In genomic region chr3:86011833-86012232, GRCm38 (mm10) we compare ENCODE assay signal across 29 mouse cellular contexts. TPM values are rescaled to one million over a fixed set of nuclear protein-coding genes. Genes with fewer than 3 reads are reported as not detected.
A peak's percentile ranks its signal among the peaks of the same experiment; 100 is the strongest.
DNase-seq lines count a peak whose midpoint lies in the region; ATAC-seq and TF ChIP-seq lines count a peak whose summit lies in the region.
"Had no signal": no experiment of that assay in that cellular context is flagged by ENCODE, and none has a peak within 500 bp of the region (broad histone marks: within the 10 kb centered on the region; RNA-seq: fewer than 3 reads in every experiment).

No protein-coding gene starts in this region.

- H3K4me3 ChIP-seq in lung, embryonic 16.5 days (ENCODE audit: low read length): no peak overlapping the region
- H3K4me3 ChIP-seq in intestine, embryonic 16.5 days (ENCODE audit: low read length): no peak overlapping the region
- no peak overlapping the region for H3K4me3 ChIP-seq in kidney, postnatal 0 days (replicated peaks; ENCODE audit: low read depth, low read length)
- H3K4me3 ChIP-seq in small intestine, adult 2 months (ENCODE audit: low read depth, low read length): peak overlapping the region; percentile 61
- H3K4me3 ChIP-seq: embryonic facial prominence, embryonic 12.5 days; erythroblast, embryonic 14.5 days; forebrain, embryonic 12.5 days; gastrocnemius, adult 2 months; hindbrain, embryonic 15.5 days; limb, embryonic 13.5 days; liver, embryonic 12.5 days had no signal

- no peak for DNase-seq in lung, adult 18-20 months
- no peak for DNase-seq in kidney, postnatal 0 days (ENCODE audit: low spot score)
- DNase-seq in right cerebral cortex, postnatal 10 days (ENCODE audit: low spot score in 2 of 2): no peak
- DNase-seq in cerebellum, postnatal 36 days: no peak
- no peak for DNase-seq in heart, adult 9 months (ENCODE audit: low spot score in 2 of 2)
- DNase-seq: adrenal gland, postnatal 25 days; B cell, adult 2 months; cerebellum, adult 11 months; cerebellum, postnatal 10 days; gastrocnemius, adult 2 months; layer of hippocampus, adult 9-11 months; lung, adult 2 months; lung, postnatal 4 days; midbrain, embryonic 14.5 days; right cerebral cortex, postnatal 14 days; spleen, adult 18-20 months had no signal

- peak overlapping the region; percentile 49; the same call in 1 of the 2 replicates for H3K27ac ChIP-seq in lung, embryonic 16.5 days (ENCODE audit: low read length)
- no peak overlapping the region for H3K27ac ChIP-seq in intestine, embryonic 16.5 days (ENCODE audit: low read length)
- H3K27ac ChIP-seq in kidney, postnatal 0 days: 0 out of 2 replicates have a peak overlapping the region, but pooled peaks have one; percentile 25
- H3K27ac ChIP-seq in small intestine, adult 2 months (ENCODE audit: insufficient read depth, low read depth, low read length): peak overlapping the region; percentile 94
- H3K27ac ChIP-seq: embryonic facial prominence, embryonic 12.5 days; forebrain, embryonic 12.5 days; gastrocnemius, adult 2 months; hindbrain, embryonic 15.5 days; limb, embryonic 13.5 days; liver, embryonic 12.5 days had no signal

- no peak overlapping the region for H3K9ac ChIP-seq in lung, embryonic 16.5 days (ENCODE audit: low read length)
- no peak overlapping the region for H3K9ac ChIP-seq in intestine, embryonic 16.5 days (ENCODE audit: low read depth, low read length)
- no peak overlapping the region for H3K9ac ChIP-seq in kidney, postnatal 0 days (ENCODE audit: low read depth, low read length)
- H3K9ac ChIP-seq: embryonic facial prominence, embryonic 12.5 days; forebrain, embryonic 12.5 days; hindbrain, embryonic 15.5 days; limb, embryonic 13.5 days; liver, embryonic 12.5 days had no signal

- ATAC-seq in lung, embryonic 16.5 days (ENCODE audit: low read depth): no peak
- peak; percentile 64 for ATAC-seq in intestine, embryonic 16.5 days
- 0 out of 2 replicates have a peak, but pooled peaks have one; percentile 25 for ATAC-seq in kidney, postnatal 0 days (replicated peaks; ENCODE audit: low FRiP score, low read depth)
- ATAC-seq: liver, embryonic 12.5 days had no signal

- H3K9me3 ChIP-seq in lung, embryonic 16.5 days (ENCODE audit: control insufficient read depth, low read length): peaks cover 4% of the 10 kb centered on the region; the same call in 1 of the 2 replicates
- no peaks in the 10 kb centered on the region for H3K9me3 ChIP-seq in intestine, embryonic 16.5 days (ENCODE audit: control insufficient read depth, low read length)
- H3K9me3 ChIP-seq in kidney, postnatal 0 days (replicated peaks; ENCODE audit: low read length): no peaks in the 10 kb centered on the region
- H3K9me3 ChIP-seq: forebrain, embryonic 12.5 days; hindbrain, embryonic 15.5 days; liver, embryonic 12.5 days had no signal

- no peak for TF ChIP-seq POLR2A in small intestine, adult 2 months (IDR thresholded peaks at IDR 0.05; ENCODE audit: low read depth, low read length)

- TF ChIP-seq CTCF in kidney, postnatal 0 days (IDR thresholded peaks at IDR 0.05; ENCODE audit: low read depth): no peak
- TF ChIP-seq CTCF in small intestine, adult 2 months (IDR thresholded peaks at IDR 0.05; ENCODE audit: extremely low read depth, insufficient read length, insufficient replicate concordance, low read depth, low read length): no peak

- H3K36me3 ChIP-seq in lung, embryonic 16.5 days (ENCODE audit: control insufficient read depth, insufficient read depth, low read length): peaks cover 7% of the 10 kb centered on the region; the same call in 1 of the 2 replicates
- 0 out of 2 replicates have a peak, but pooled peaks cover 3% of the 10 kb centered on the region for H3K36me3 ChIP-seq in intestine, embryonic 16.5 days (ENCODE audit: control insufficient read depth, insufficient read depth, low read length)
- H3K36me3 ChIP-seq in kidney, postnatal 0 days (ENCODE audit: insufficient read depth, low read length): peaks cover 7% of the 10 kb centered on the region; the same call in 1 of the 2 replicates
- H3K36me3 ChIP-seq in small intestine, adult 2 months (ENCODE audit: control insufficient read depth, insufficient read depth, low read length): peaks cover 2% of the 10 kb centered on the region
- H3K36me3 ChIP-seq: forebrain, embryonic 12.5 days; hindbrain, embryonic 15.5 days had no signal

- H3K4me2 ChIP-seq in lung, embryonic 16.5 days (ENCODE audit: low read depth, low read length): no peak overlapping the region
- H3K4me2 ChIP-seq in intestine, embryonic 16.5 days (ENCODE audit: low read depth, low read length): no peak overlapping the region
- H3K4me2 ChIP-seq in kidney, postnatal 0 days (ENCODE audit: low read length): no peak overlapping the region
- H3K4me2 ChIP-seq: embryonic facial prominence, embryonic 12.5 days; forebrain, embryonic 12.5 days; hindbrain, embryonic 15.5 days; limb, embryonic 13.5 days; liver, embryonic 12.5 days had no signal

- WGBS in lung, embryonic 16.5 days: 19% methylated on average over 3 of the region's 3 CpGs
- 41% methylated on average over 3 of the region's 3 CpGs for WGBS in intestine, embryonic 16.5 days
- 46% methylated on average over 3 of the region's 3 CpGs for WGBS in kidney, postnatal 0 days
- WGBS in small intestine, adult 2 months: 22% methylated on average over 3 of the region's 3 CpGs

- H3K4me1 ChIP-seq in lung, embryonic 16.5 days (replicated peaks; ENCODE audit: control insufficient read depth, insufficient read depth, low read length): peaks cover 13% of the 10 kb centered on the region
- peaks cover 16% of the 10 kb centered on the region for H3K4me1 ChIP-seq in intestine, embryonic 16.5 days (ENCODE audit: control insufficient read depth, insufficient read depth, low read length)
- 0 out of 2 replicates have a peak, but pooled peaks cover 4% of the 10 kb centered on the region for H3K4me1 ChIP-seq in kidney, postnatal 0 days (replicated peaks; ENCODE audit: insufficient read depth, low read length)
- H3K4me1 ChIP-seq in small intestine, adult 2 months (ENCODE audit: control insufficient read depth, insufficient read depth, insufficient read length, low read length): peaks cover 22% of the 10 kb centered on the region
- H3K4me1 ChIP-seq: embryonic facial prominence, embryonic 12.5 days; forebrain, embryonic 12.5 days; hindbrain, embryonic 15.5 days had no signal

- no peaks in the 10 kb centered on the region for H3K27me3 ChIP-seq in lung, embryonic 16.5 days (ENCODE audit: control insufficient read depth, insufficient read depth, low read depth, low read length)
- H3K27me3 ChIP-seq in intestine, embryonic 16.5 days (replicated peaks; ENCODE audit: control insufficient read depth, insufficient read depth, low read length): no peaks in the 10 kb centered on the region
- no peaks in the 10 kb centered on the region for H3K27me3 ChIP-seq in kidney, postnatal 0 days (ENCODE audit: insufficient read depth, low read length)
- no peaks in the 10 kb centered on the region for H3K27me3 ChIP-seq in small intestine, adult 2 months (ENCODE audit: control insufficient read depth, insufficient read depth, low read length)
- H3K27me3 ChIP-seq: CH12.LX; embryonic facial prominence, embryonic 12.5 days; forebrain, embryonic 12.5 days; hindbrain, embryonic 15.5 days; limb, embryonic 13.5 days; liver, embryonic 12.5 days had no signal

RNA-seq across cellular contexts. Expression of gene Prss48, which starts 9.5 kb away (rescaled TPM):
- polyA plus RNA-seq in lung, embryonic 16.5 days (2015; fragmentation: Nextera tagmentation; extraction: Ambion mirVana): 0.16 and 0.23 TPM in 2 replicates
- polyA plus RNA-seq in intestine, embryonic 16.5 days (2015; fragmentation: Nextera tagmentation; extraction: Ambion mirVana): not detected in 2 replicates
- polyA plus RNA-seq in kidney, postnatal 0 days (2015; fragmentation: Nextera tagmentation; extraction: Ambion mirVana): not detected in 2 replicates
- polyA plus RNA-seq in small intestine, adult 2 months (2012; rRNA removed): not detected in 2 replicates
- polyA plus RNA-seq: brain, embryonic 14.5 days; embryonic facial prominence, embryonic 12.5 days; erythroblast, embryonic 14.5 days; forebrain, embryonic 12.5 days; heart, embryonic 14.5 days; hindbrain, embryonic 15.5 days; limb, embryonic 13.5 days; liver, embryonic 12.5 days; lung, adult 2 months; midbrain, embryonic 14.5 days; neural tube, embryonic 11.5 days had no signal

RNA-seq across cellular contexts. Expression of gene Sh3d19, which starts 40.9 kb away (rescaled TPM):
- 25.2 and 26.7 TPM in 2 replicates for polyA plus RNA-seq in lung, embryonic 16.5 days (2015; fragmentation: Nextera tagmentation; extraction: Ambion mirVana)
- polyA plus RNA-seq in intestine, embryonic 16.5 days (2015; fragmentation: Nextera tagmentation; extraction: Ambion mirVana): 27.5 and 35.6 TPM in 2 replicates
- polyA plus RNA-seq in kidney, postnatal 0 days (2015; fragmentation: Nextera tagmentation; extraction: Ambion mirVana): 24.2 and 29.0 TPM in 2 replicates
- polyA plus RNA-seq in small intestine, adult 2 months (2012; rRNA removed): 90.1 and 205 TPM in 2 replicates
